Comparison of ENCODE assay signal across 10 mouse cellular contexts in genomic region chr1:157039836-157040196, GRCm38 (mm10).
DNase-seq lines count a peak whose midpoint lies in the region; ATAC-seq and TF ChIP-seq lines count a peak whose summit lies in the region.
"Had no signal": no experiment of that assay in that cellular context is flagged by ENCODE, and none has a peak within 500 bp of the region (broad histone marks: within the 10 kb centered on the region; RNA-seq: fewer than 3 reads in every experiment).

No protein-coding gene starts in this region.

- WGBS in kidney, embryonic 15.5 days: 31% methylated on average over 4 of the region's 4 CpGs
- WGBS in embryonic facial prominence, embryonic 10.5 days: 22% methylated on average over 4 of the region's 4 CpGs
- WGBS in hindbrain, postnatal 0 days: 11% methylated on average over 4 of the region's 4 CpGs
- 5% methylated on average over 4 of the region's 4 CpGs for WGBS in midbrain, embryonic 14.5 days

- H3K36me3 ChIP-seq in kidney, embryonic 15.5 days: no peaks in the 10 kb centered on the region
- H3K36me3 ChIP-seq in embryonic facial prominence, embryonic 10.5 days (replicated peaks): no peaks in the 10 kb centered on the region
- no peaks in the 10 kb centered on the region for H3K36me3 ChIP-seq in hindbrain, postnatal 0 days (ENCODE audit: insufficient read depth, low read length)
- H3K36me3 ChIP-seq in midbrain, embryonic 14.5 days (ENCODE audit: control insufficient read depth, insufficient read depth, low read length): no peaks in the 10 kb centered on the region

- peak overlapping the region; percentile 44 for H3K4me2 ChIP-seq in kidney, embryonic 15.5 days
- H3K4me2 ChIP-seq in hindbrain, postnatal 0 days (ENCODE audit: low read depth, low read length): peak overlapping the region; percentile 28
- peak overlapping the region; percentile 30 for H3K4me2 ChIP-seq in midbrain, embryonic 14.5 days (ENCODE audit: low read length)

- no peak for DNase-seq in kidney, adult 9 months
- no peak for DNase-seq in embryonic facial prominence, embryonic 10.5 days (ENCODE audit: low spot score)
- DNase-seq in hindbrain, postnatal 0 days (ENCODE audit: low spot score): no peak
- peak; percentile 54 for DNase-seq in midbrain, embryonic 14.5 days
- DNase-seq in B cell, adult 2 months: no peak
- no peak for DNase-seq in thymus, postnatal 4 days
- no peak for DNase-seq in cerebellum, adult 11-12 months
- DNase-seq: embryo, embryonic 11 days; kidney, postnatal 25 days had no signal

- H3K27ac ChIP-seq in kidney, embryonic 15.5 days: peak overlapping the region; percentile 66
- H3K27ac ChIP-seq in embryonic facial prominence, embryonic 10.5 days (replicated peaks): peak overlapping the region; percentile 78
- peak overlapping the region; percentile 48 for H3K27ac ChIP-seq in hindbrain, postnatal 0 days
- H3K27ac ChIP-seq in midbrain, embryonic 14.5 days (replicated peaks; ENCODE audit: low read depth, low read length): peak overlapping the region; percentile 81

- no peak overlapping the region for H3K9ac ChIP-seq in kidney, embryonic 15.5 days
- no peak overlapping the region for H3K9ac ChIP-seq in hindbrain, postnatal 0 days (replicated peaks; ENCODE audit: low read length)
- H3K9ac ChIP-seq in midbrain, embryonic 14.5 days (replicated peaks; ENCODE audit: low read length): no peak overlapping the region

- H3K9me3 ChIP-seq in kidney, embryonic 15.5 days (replicated peaks): no peaks in the 10 kb centered on the region
- H3K9me3 ChIP-seq in embryonic facial prominence, embryonic 10.5 days: no peaks in the 10 kb centered on the region
- H3K9me3 ChIP-seq in hindbrain, postnatal 0 days (ENCODE audit: low read length): no peaks in the 10 kb centered on the region
- no peaks in the 10 kb centered on the region for H3K9me3 ChIP-seq in midbrain, embryonic 14.5 days (ENCODE audit: control insufficient read depth, low read length)

- H3K27me3 ChIP-seq in kidney, embryonic 15.5 days: no peaks in the 10 kb centered on the region
- H3K27me3 ChIP-seq in embryonic facial prominence, embryonic 10.5 days (replicated peaks; ENCODE audit: low read depth, poor library complexity, severe bottlenecking): 0 out of 2 replicates have a peak, but pooled peaks cover 3% of the 10 kb centered on the region
- H3K27me3 ChIP-seq in hindbrain, postnatal 0 days (ENCODE audit: insufficient read depth, low read length): no peaks in the 10 kb centered on the region
- no peaks in the 10 kb centered on the region for H3K27me3 ChIP-seq in midbrain, embryonic 14.5 days (ENCODE audit: control insufficient read depth, insufficient read depth, low read length)

- H3K4me1 ChIP-seq in kidney, embryonic 15.5 days: peaks cover 25% of the 10 kb centered on the region
- H3K4me1 ChIP-seq in embryonic facial prominence, embryonic 10.5 days: peaks cover 44% of the 10 kb centered on the region
- H3K4me1 ChIP-seq in hindbrain, postnatal 0 days (ENCODE audit: insufficient read depth, low read length): peaks cover 19% of the 10 kb centered on the region
- H3K4me1 ChIP-seq in midbrain, embryonic 14.5 days (ENCODE audit: control insufficient read depth, insufficient read depth, low read length): peaks cover 37% of the 10 kb centered on the region

- no peak overlapping the region for H3K4me3 ChIP-seq in kidney, embryonic 15.5 days (replicated peaks)
- no peak overlapping the region for H3K4me3 ChIP-seq in embryonic facial prominence, embryonic 10.5 days
- H3K4me3 ChIP-seq in hindbrain, postnatal 0 days (ENCODE audit: low read length): no peak overlapping the region
- H3K4me3 ChIP-seq in midbrain, embryonic 14.5 days (replicated peaks; ENCODE audit: low read depth, low read length): no peak overlapping the region

- no peak for ATAC-seq in kidney, embryonic 15.5 days (replicated peaks; ENCODE audit: low FRiP score)
- ATAC-seq in hindbrain, postnatal 0 days: peak; percentile 50; the same call in 1 of the 2 replicates
- ATAC-seq in midbrain, embryonic 14.5 days (ENCODE audit: low FRiP score, low TSS enrichment): peak; percentile 25; the same call in 1 of the 2 replicates

- TF ChIP-seq CTCF in hindbrain, postnatal 0 days (IDR thresholded peaks at IDR 0.05; ENCODE audit: low read depth): no peak
